Mouse (Mus musculus) activated CD4-positive, CD25-positive, alpha-beta regulatory T cell, adult 4 months (primary cell): ENCODE results near the gene Caps2. TPM values are rescaled to one million over a fixed set of nuclear protein-coding genes. Genes with fewer than 3 reads are reported as not detected.

Experiments
- polyA plus RNA-seq, 2 experiments: library from polyadenylated mRNA; unstranded; fragments of 100-300 nt; shearing (Covaris generic); gene quantifications; one replicate each; pipeline ENCODE4 v1.2.1; 2017

Caps2 gene
- polyA plus RNA-seq, 2 experiments from 2014 or later = not detected

Other genes with a start within 250 kb of the Caps2 start
- 10 to 100 TPM; 41.2 to 41.9 TPM for gene Krr1, start 191.0 kb upstream of the Caps2 start, polyA plus RNA-seq
- 100 to 1,000 TPM; 129 to 142 TPM for gene Glipr1, start 161.0 kb upstream of the Caps2 start, polyA plus RNA-seq
- gene Glipr1l1, start 103.4 kb upstream of the Caps2 start, polyA plus RNA-seq = not detected
- gene Glipr1l2, start 80.3 kb upstream of the Caps2 start, polyA plus RNA-seq = not detected
- not detected for gene Glipr1l3, start 3.3 kb upstream of the Caps2 start, polyA plus RNA-seq
- gene Kcnc2, start 107.5 kb downstream of the Caps2 start, polyA plus RNA-seq = not detected